Mouse (Mus musculus): Measurements from ENCODE around the gene Pcbp4. TPM values are rescaled to one million over a fixed set of nuclear protein-coding genes. Genes with fewer than 3 reads are reported as not detected.

The Pcbp4 gene
- total RNA-seq, 2 experiments from 2014 or later = 9.2 TPM; not detected in 1

- no peak for ATAC-seq (replicated peaks; ENCODE audit: low FRiP score, poor library complexity, severe bottlenecking)
Measured at GRCm38 (mm10) chr9:106461026-106461415, 7.9 kb downstream of the Pcbp4 start.

- no peak for ATAC-seq (replicated peaks; ENCODE audit: low FRiP score, poor library complexity, severe bottlenecking)
Measured at GRCm38 (mm10) chr9:106461641-106462429, 8.7 kb downstream of the Pcbp4 start.

GRCm38 (mm10) chr9:106462430-106462800 is 9.3 kb downstream of the Pcbp4 start:
- ATAC-seq (replicated peaks; ENCODE audit: low FRiP score, poor library complexity, severe bottlenecking) = no peak

GRCm38 (mm10) chr9:106463122-106464063 is 10.3 kb downstream of the Pcbp4 start:
- ATAC-seq (replicated peaks; ENCODE audit: low FRiP score, poor library complexity, severe bottlenecking) = no peak

GRCm38 (mm10) chr9:106464751-106465541 is 11.9 kb downstream of the Pcbp4 start:
- ATAC-seq (replicated peaks; ENCODE audit: low FRiP score, poor library complexity, severe bottlenecking) = 0 out of 2 replicates have a peak, but pooled peaks have one; percentile 25

- no peak for ATAC-seq (replicated peaks; ENCODE audit: low FRiP score, poor library complexity, severe bottlenecking)
Measured at GRCm38 (mm10) chr9:106465571-106466200, 12.6 kb downstream of the Pcbp4 start, which contains the start of gene Gpr62. Gpr62 (minus strand) TSS chr9:106465938.

- no peak for ATAC-seq (replicated peaks; ENCODE audit: low FRiP score, poor library complexity, severe bottlenecking)
Measured at GRCm38 (mm10) chr9:106466721-106467120, 13.6 kb downstream of the Pcbp4 start.

- ATAC-seq (replicated peaks; ENCODE audit: low FRiP score, poor library complexity, severe bottlenecking) = no peak
Measured at GRCm38 (mm10) chr9:106467746-106468145, 14.7 kb downstream of the Pcbp4 start.

- ATAC-seq (replicated peaks; ENCODE audit: low FRiP score, poor library complexity, severe bottlenecking) = no peak
Measured at GRCm38 (mm10) chr9:106469317-106469716, 16.2 kb downstream of the Pcbp4 start.

- no peak for ATAC-seq (replicated peaks; ENCODE audit: low FRiP score, poor library complexity, severe bottlenecking)
Measured at GRCm38 (mm10) chr9:106469776-106470175, 16.7 kb downstream of the Pcbp4 start.

GRCm38 (mm10) chr9:106470991-106471750 is 18.1 kb downstream of the Pcbp4 start:
- ATAC-seq (replicated peaks; ENCODE audit: low FRiP score, poor library complexity, severe bottlenecking) = no peak

- no peak for ATAC-seq (replicated peaks; ENCODE audit: low FRiP score, poor library complexity, severe bottlenecking)
Measured at GRCm38 (mm10) chr9:106471892-106472291, 18.8 kb downstream of the Pcbp4 start.

GRCm38 (mm10) chr9:106472321-106472720 is 19.2 kb downstream of the Pcbp4 start:
- no peak for ATAC-seq (replicated peaks; ENCODE audit: low FRiP score, poor library complexity, severe bottlenecking)

GRCm38 (mm10) chr9:106473081-106473752 is 20.1 kb downstream of the Pcbp4 start:
- ATAC-seq (replicated peaks; ENCODE audit: low FRiP score, poor library complexity, severe bottlenecking) = no peak

- no peak for ATAC-seq (replicated peaks; ENCODE audit: low FRiP score, poor library complexity, severe bottlenecking)
Measured at GRCm38 (mm10) chr9:106473753-106474105, 20.6 kb downstream of the Pcbp4 start.

GRCm38 (mm10) chr9:106474456-106474855 is 21.4 kb downstream of the Pcbp4 start:
- ATAC-seq (replicated peaks; ENCODE audit: low FRiP score, poor library complexity, severe bottlenecking) = no peak

GRCm38 (mm10) chr9:106475046-106475445 is 22.0 kb downstream of the Pcbp4 start:
- ATAC-seq (replicated peaks; ENCODE audit: low FRiP score, poor library complexity, severe bottlenecking) = no peak

- no peak for ATAC-seq (replicated peaks; ENCODE audit: low FRiP score, poor library complexity, severe bottlenecking)
Measured at GRCm38 (mm10) chr9:106475663-106476001, 22.5 kb downstream of the Pcbp4 start, which contains the start of gene Rrp9. Rrp9 (plus strand) TSS chr9:106475963.

Measured in erythroid progenitor cell, adult 5-6 weeks (primary cell).